Mouse (Mus musculus) adrenal gland (tissue): Measurements from ENCODE around the gene Lrrc8d.

ENCODE experiments used
- intact Hi-C: fragments of 180-260 bp; cut with DNase I; formaldehyde crosslinking; loops from one replicate; pipeline ENCODE4 v1.15.1; 2025
- long read RNA-seq, 2 experiments: library from polyadenylated mRNA; unstranded; transcript quantifications; one replicate each; pipeline ENCODE4 v2.0.0; 2020; ENCODE audit warnings: borderline replicate concordance in 1 of 2; ENCODE audit not compliant: insufficient replicate concordance in 1 of 2

Lrrc8d gene
- long read RNA-seq, experiment 1, transcript Lrrc8d-209 (2 exons, 593 nt): major isoform, 6 of 21 reads
- long read RNA-seq, experiment 1, transcript Lrrc8d-201 (3 exons, 3,923 nt): minor isoform, 5 of 21 reads
- long read RNA-seq, experiment 1, partial matches to known transcripts: 0 of 21 reads
- long read RNA-seq, experiment 1, other reads (novel, unspliced or antisense): 10 of 21 reads
- long read RNA-seq, experiment 2, partial matches to known transcripts: 0 of 11 reads
- long read RNA-seq, experiment 2, other reads (novel, unspliced or antisense): 5 of 11 reads

- intact Hi-C loops: loop anchor here (5.0 kb wide), 1 partner anchor 33 kb away; no protein-coding TSS in a partner anchor
Measured at GRCm38 (mm10) chr5:105699141-105700069, at the start of gene Lrrc8d. Gene Lrrc8d (plus strand): TSS chr5:105699969.

- intact Hi-C loops: loop anchor here (5.0 kb wide), 2 partner anchors 134 to 154 kb away; partner anchors contain the start of gene Lrrc8c
Measured at GRCm38 (mm10) chr5:105650728-105651479, 48.9 kb upstream of the Lrrc8d start.

GRCm38 (mm10) chr5:105651561-105651991, 48.2 kb upstream of the Lrrc8d start:
- intact Hi-C loops: loop anchor here (5.0 kb wide), 2 partner anchors 134 to 154 kb away; partner anchors contain the start of gene Lrrc8c

DNA sequence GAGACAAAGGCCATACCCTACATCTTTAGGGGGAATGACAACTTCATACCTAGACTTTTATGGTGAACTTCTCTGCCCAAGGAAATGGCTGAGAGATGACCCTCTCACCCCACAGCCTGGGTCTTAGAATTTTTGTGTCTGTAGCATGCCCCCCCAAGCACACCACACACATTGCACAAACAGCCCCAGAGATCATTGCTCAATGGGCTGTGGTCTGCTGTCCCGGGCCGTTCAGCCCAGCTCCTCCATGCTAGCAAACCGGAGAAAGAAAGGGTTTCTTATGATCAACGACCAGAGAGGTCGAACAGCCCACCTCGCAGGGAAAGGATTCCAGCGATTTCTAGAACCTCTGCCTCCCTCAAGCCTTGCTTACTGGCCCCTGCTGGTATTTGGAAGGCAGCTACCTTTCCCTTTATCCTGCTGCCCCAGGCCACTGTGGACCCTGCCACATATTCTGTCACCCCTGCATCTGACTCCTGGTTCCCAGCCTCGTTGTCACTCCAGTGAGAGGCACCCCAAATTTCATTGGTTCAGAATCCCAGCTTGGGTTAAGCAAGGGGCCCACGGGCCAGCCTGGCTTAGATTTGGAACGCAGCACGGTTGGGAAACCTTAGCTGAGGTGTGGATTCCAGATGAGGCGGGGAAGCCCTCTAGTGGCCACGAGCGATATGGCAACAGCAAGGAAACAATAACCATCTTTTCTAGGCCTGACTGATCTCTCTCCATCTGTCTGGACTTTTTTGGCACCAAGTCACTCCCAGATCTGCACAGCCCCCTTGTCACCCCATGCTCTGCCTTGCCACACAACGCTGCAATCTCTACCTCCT, 45.3 kb upstream of the Lrrc8d start:
- intact Hi-C loops: loop anchor here (2.0 to 5.0 kb wide), 3 partner anchors 137 to 250 kb away; partner anchors contain the start of gene Lrrc8c

DNA sequence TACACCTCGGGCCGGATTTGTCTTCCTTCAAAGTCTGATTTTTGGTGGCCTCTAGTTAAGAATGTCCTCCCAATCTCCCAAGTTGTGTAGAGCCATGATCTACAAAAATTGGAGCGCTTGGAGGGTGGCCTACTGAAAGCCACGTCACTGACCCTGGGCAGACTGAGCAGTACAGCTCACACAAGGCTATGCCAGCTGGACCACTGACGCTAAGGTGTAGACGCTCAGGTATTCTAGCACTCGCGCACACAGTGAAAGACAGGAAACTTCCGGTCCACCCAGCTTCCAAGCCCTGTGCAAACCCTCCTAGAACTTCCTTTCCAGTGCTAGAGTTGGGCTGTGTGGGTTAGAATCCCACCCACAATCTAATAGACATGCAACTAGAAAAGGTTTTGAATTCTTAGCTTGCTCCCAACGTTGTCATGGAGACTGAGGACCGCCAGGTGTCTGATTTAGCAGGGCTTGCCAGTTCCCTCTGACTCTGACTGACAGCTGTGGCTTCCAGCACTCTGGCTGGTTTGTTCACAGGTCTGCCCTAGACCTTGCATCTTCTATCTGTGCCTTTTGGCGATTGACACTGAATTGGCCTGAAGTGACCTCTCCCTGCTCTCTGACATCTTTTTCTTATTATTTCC, 44.6 kb upstream of the Lrrc8d start:
- intact Hi-C loops: loop anchor here (2.0 kb wide), 1 partner anchor 250 kb away; no protein-coding TSS in a partner anchor

DNA sequence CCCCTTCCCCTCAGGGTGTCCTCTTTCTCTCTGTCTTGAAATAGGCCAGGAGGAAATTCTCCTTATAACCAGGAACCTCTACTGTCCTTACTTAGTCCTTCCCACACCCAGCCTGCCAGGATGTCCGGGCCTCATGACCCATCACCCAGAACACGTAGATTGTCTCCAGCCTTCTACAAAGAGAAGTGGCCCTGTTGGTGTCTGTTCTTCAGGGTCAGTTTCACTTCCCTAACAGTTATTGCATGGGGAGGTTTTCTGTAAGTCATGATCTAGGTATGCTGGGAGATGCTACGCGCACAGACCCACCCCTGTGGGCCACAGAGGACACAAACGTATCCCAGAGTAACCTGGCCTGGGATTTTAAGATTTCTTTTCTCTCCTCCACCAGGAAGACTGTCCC, 37.9 kb upstream of the Lrrc8d start:
- intact Hi-C loops: no loop called here

GRCm38 (mm10) chr5:105666930-105667329, 32.8 kb upstream of the Lrrc8d start:
- intact Hi-C loops: no loop called here

DNA sequence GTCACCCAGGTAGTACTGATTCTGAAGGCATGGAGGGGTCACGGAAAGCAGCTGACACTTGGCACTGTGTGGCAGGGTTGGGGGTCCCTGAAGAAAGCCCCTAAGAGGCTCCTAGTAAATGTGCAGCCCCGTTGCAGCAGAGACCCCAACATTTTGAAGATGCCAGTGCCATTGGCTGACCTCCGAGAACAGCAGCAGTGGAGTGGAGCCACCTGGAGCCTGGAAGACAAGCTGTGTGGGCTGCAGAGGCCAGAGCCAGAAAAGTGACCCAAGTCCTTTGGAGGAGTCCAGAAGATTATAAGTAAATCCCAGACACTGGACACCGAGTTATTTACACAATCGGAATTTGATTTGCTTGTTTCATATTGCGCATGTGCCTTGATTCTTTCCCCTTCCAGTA, 32.4 kb upstream of the Lrrc8d start:
- intact Hi-C loops: no loop called here

- intact Hi-C loops: no loop called here
Measured at GRCm38 (mm10) chr5:105669086-105669485, 30.7 kb upstream of the Lrrc8d start.

GRCm38 (mm10) chr5:105669508-105670353, 30.0 kb upstream of the Lrrc8d start:
- intact Hi-C loops: no loop called here

- intact Hi-C loops: no loop called here
Measured at GRCm38 (mm10) chr5:105672332-105672731, 27.4 kb upstream of the Lrrc8d start.

DNA sequence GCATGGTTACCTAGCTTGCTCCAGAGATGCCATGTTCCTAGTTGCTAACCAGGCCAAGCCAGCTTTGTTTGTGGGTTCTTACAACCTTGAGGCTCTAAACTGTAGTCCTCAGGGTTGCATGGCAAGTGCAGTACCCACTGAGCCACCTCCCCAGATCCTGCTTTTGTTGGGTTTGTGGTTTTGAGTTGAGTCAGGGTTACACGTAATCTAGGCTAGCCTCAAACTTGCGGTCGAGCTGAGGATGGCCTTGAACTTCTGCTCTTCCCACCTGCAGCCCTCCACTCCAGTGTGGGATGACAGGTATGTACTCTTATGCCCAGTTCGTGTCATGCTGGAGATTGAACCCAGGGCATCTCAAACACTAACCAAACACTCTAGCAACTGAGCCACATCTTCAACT, 24.3 kb upstream of the Lrrc8d start:
- intact Hi-C loops: no loop called here

DNA sequence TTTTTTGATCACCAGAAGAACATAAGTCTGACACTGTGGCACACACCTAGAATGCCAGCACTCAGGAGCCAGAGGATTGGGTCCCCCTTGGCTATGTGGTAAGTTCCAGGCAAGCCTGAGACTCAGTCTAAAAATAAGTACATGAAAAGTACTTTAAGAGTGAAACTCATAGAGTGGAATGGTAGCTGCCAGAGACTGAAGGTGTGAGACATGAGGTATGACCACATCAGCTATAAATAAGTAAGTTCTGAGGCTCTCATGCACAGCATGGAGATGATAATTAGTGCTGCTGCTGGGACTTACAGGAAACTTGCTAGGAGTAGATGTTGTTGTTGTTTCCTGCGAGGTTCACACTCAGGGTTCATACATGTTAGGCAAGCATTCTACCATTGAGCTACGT, 22.7 kb upstream of the Lrrc8d start:
- intact Hi-C loops: no loop called here

DNA sequence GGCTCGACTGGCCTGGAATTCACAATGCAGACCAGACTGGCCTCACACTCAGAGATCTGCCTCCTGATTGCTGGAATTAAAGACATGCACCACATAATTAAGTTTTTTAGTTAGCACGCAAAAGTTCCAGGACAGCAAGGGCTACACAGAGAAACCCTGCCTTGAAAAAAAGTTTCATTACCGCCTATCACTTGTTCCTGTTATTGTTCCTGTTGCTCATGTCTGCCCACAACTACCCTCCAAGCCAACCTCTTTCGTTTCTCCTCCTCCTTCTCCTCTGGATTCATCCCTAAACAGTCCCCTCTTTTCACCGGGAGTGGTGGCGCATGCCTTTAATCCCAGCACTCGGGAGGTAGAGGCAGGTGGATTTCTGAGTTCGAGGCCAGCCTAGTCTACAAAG, 21.5 kb upstream of the Lrrc8d start:
- intact Hi-C loops: no loop called here

DNA sequence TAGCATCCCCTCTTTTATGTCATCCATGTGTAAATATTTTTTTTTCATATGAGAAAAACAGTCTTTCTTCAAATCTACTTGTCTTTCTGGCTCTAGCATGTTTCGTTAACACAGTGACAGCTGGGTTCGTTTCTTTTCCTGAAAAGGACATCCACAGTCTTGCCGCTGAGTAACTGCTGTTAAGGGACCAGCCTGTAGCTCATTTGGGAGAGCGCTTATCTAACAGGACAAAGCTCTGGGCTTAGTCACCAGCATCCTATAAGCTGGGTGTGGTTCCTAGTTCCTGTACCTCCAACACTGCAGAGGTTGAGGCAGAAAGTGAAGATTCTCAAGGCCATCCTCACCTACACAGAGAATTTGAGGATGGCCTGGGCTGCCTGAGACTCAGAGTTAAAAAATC, 20.5 kb upstream of the Lrrc8d start:
- intact Hi-C loops: no loop called here

DNA sequence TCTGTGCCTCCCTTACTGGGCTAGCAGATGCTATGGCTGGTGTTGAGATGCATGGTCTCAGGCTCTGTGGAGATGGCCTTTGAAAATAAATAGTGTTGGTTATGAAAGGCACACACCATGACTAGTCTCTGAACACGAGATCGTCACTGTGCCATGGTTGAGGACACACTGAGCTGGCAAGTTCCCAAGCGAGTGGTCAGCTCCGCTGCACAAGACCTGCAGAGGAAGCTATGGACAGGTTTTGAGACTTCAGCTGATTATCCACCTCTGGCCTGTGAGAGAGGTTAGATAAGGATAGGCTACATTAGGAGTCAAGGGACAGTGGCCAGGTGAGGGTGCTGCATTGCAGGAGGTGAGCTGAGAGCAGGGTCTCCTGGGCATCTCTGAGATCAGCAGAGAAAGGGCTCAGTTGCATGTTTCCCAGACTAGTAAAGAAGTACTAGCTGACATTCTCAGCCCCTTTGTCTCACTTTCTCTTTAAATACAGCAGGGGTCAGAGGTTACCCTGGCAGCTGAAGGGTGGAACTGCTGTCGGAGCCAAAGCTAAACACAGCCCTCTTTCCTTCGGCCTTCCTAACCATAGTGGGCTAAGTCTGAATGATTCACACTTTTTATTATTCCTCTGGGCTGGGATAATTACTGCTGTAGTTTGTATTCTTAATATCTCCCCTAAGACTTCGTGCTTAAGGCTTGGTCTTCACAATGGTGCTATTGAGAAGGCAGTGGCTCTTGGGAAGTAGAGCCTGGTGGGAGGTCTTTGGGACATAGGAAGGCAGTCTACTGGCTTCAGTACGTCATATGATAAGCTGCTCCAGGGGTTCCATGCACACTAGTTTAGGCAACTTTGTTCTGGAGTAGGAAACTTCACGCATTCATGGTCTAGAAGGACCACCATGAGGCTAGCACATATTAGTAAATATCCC, 19.6 kb upstream of the Lrrc8d start:
- intact Hi-C loops: no loop called here

GRCm38 (mm10) chr5:105682143-105682611, 17.6 kb upstream of the Lrrc8d start:
- intact Hi-C loops: no loop called here

- intact Hi-C loops: no loop called here
Measured at GRCm38 (mm10) chr5:105683912-105684350, 15.8 kb upstream of the Lrrc8d start.
